Mouse (Mus musculus) kidney, adult 2 months (tissue): ENCODE measurements around the gene Rassf4. TPM values are rescaled to one million over a fixed set of nuclear protein-coding genes. Genes with fewer than 3 reads are reported as not detected.

ENCODE experiments used
- DNase-seq: peaks from one replicate; pipeline ENCODE4 v3.0.0; 2021
- H3K27ac ChIP-seq: fragments of 200-500 bp; 2 replicates; pipeline ENCODE4 v1.5.1; 2012; ENCODE audit warnings: low read depth, low read length, control low read depth, inconsistent platforms; ENCODE audit not compliant: insufficient read depth
- H3K27me3 ChIP-seq: fragments of 200-500 bp; replicated peaks from 2 replicates; pipeline ENCODE4 v1.6.1; 2012; ENCODE audit warnings: mild to moderate bottlenecking, moderate library complexity, low read length, inconsistent platforms; ENCODE audit not compliant: control insufficient read depth, insufficient read depth
- H3K36me3 ChIP-seq: fragments of 200-500 bp; 2 replicates; pipeline ENCODE4 v1.6.1; 2012; ENCODE audit warnings: mild to moderate bottlenecking, moderate library complexity, low read length, inconsistent platforms; ENCODE audit not compliant: control insufficient read depth, insufficient read depth
- H3K4me1 ChIP-seq: fragments of 200-500 bp; 2 replicates; pipeline ENCODE4 v1.6.1; 2011; ENCODE audit warnings: low read length; ENCODE audit not compliant: control insufficient read depth, insufficient read depth
- H3K4me3 ChIP-seq: fragments of 200-500 bp; 2 replicates; pipeline ENCODE4 v1.5.1; 2011; ENCODE audit warnings: mild to moderate bottlenecking, low read depth, low read length, control low read depth; ENCODE audit not compliant: insufficient read depth
- CTCF ChIP-seq: fragments of 200-500 bp; conservative IDR thresholded peaks from 2 replicates; pipeline ENCODE4 v1.5.1; 2011; ENCODE audit warnings: low read depth, mild to moderate bottlenecking, control low read depth, low read length, moderate library complexity, mixed read lengths; ENCODE audit not compliant: insufficient read depth, insufficient read length
- POLR2A ChIP-seq: fragments of 200-500 bp; IDR thresholded peaks from one replicate; pipeline ENCODE4 v1.6.1; 2011; ENCODE audit warnings: low read depth, low read length, control low read depth
- WGBS: fragments of 180-500 bp; shearing (Covaris S2); methylation state at CpG from one replicate; pipeline ENCODE4 v1.1.7; 2018; 5-methylcytosine and 5-hydroxymethylcytosine counted together
- polyA plus RNA-seq: library from polyadenylated mRNA; depleted of rRNA; stranded (reverse); fragments of >200 nt; gene quantifications from 2 replicates; pipeline ENCODE4 v1.2.3, GENCODE M21; 2012

The Rassf4 gene
- polyA plus RNA-seq, 1 experiment: 4.1 TPM

- Histone ChIP-seq H3K27ac (peak overlapping the region; percentile 95), H3K27me3 (no peaks in the 10 kb centered on the region), H3K36me3 (no peaks in the 10 kb centered on the region), H3K4me3 (no peak overlapping the region), H3K4me1 (peaks cover 3% of the 10 kb centered on the region; the same call in 1 of the 2 replicates)
- no peak for DNase-seq
- TF ChIP-seq POLR2A (no peak), CTCF (no peak)
- 84% methylated on average over 3 of the region's 3 CpGs for WGBS
These were observed 40.2 kb upstream of the Rassf4 start for GRCm38 (mm10) chr6:116713966-116714365.

- Histone ChIP-seq H3K4me3 (no peak overlapping the region), H3K36me3 (no peaks in the 10 kb centered on the region), H3K27me3 (no peaks in the 10 kb centered on the region), H3K27ac (peak overlapping the region; percentile 16), H3K4me1 (peaks cover 3% of the 10 kb centered on the region; the same call in 1 of the 2 replicates)
- DNase-seq: peak; percentile 52
- WGBS: 65% methylated on average over 3 of the region's 3 CpGs
- no peak for TF ChIP-seq POLR2A
- no peak for TF ChIP-seq CTCF
These were observed 38.8 kb upstream of the Rassf4 start for GRCm38 (mm10) chr6:116712503-116712902.

DNA sequence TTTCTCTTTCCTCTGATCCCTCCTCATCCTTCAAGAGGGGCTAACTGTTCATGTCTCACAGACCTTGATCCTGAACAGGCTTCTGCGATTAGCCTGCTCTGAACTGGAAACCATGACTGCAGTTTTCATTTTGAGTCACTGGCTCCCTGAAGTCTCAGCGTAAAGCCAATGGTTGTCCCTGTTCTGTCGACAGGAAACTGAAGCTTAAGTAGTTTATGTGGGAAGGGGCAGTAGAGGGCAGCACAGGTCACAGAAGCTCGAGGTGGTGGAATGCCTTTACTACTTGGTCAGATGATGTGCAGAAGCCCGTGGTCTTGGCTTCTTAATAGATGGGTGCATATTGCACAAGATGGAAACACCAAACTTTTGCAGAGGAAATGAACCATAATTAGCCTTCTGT lies 38.3 kb upstream of the Rassf4 start:
- WGBS: 15% methylated on average over 5 of the region's 5 CpGs
- Histone ChIP-seq H3K4me3 (no peak overlapping the region), H3K27me3 (no peaks in the 10 kb centered on the region), H3K27ac (peak overlapping the region; percentile 80), H3K4me1 (peaks cover 3% of the 10 kb centered on the region; the same call in 1 of the 2 replicates), H3K36me3 (no peaks in the 10 kb centered on the region)
- DNase-seq: peak; percentile 32
- TF ChIP-seq CTCF (0 out of 2 replicates have a peak, but pooled peaks have one; percentile 24), POLR2A (no peak)

- 77% methylated on average over 6 of the region's 6 CpGs for WGBS
- no peak for DNase-seq
- no peak overlapping the region for H3K27ac ChIP-seq
- H3K4me1 ChIP-seq: no peaks in the 10 kb centered on the region
- H3K4me3 ChIP-seq: no peak overlapping the region
- no peaks in the 10 kb centered on the region for H3K27me3 ChIP-seq
- no peaks in the 10 kb centered on the region for H3K36me3 ChIP-seq
- TF ChIP-seq POLR2A (no peak), CTCF (no peak)
These were observed 30.6 kb upstream of the Rassf4 start for GRCm38 (mm10) chr6:116704320-116704719.

DNA sequence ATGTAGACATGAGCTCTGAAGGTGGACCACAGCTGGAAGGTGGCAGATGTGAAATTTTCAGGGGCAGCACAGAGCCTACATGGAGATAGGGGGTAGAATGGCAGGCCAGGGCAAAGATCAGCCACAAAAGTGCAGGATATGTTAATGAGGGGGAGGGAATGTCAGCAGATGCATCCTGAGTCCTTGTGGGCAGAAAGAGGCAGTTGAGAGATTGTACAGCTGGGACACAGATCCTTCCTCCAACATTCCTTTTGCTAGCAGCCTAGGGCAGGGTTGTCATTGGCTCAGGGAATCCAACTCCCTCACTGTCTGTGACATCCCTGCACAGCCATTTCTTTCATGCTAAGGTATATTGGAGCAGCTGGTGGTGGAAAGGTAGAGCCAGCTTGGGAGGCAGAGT lies 27.1 kb upstream of the Rassf4 start:
- H3K27ac ChIP-seq: no peak overlapping the region
- H3K4me1 ChIP-seq: no peaks in the 10 kb centered on the region
- TF ChIP-seq CTCF (no peak), POLR2A (no peak)
- no peaks in the 10 kb centered on the region for H3K36me3 ChIP-seq
- H3K4me3 ChIP-seq: no peak overlapping the region
- DNase-seq: no peak
- no peaks in the 10 kb centered on the region for H3K27me3 ChIP-seq

GRCm38 (mm10) chr6:116697896-116698425 lies 24.2 kb upstream of the Rassf4 start:
- WGBS: 72% methylated on average over 4 of the region's 4 CpGs
- peak; percentile 81 for DNase-seq
- H3K4me1 ChIP-seq: no peaks in the 10 kb centered on the region
- TF ChIP-seq CTCF: no peak
- TF ChIP-seq POLR2A: no peak
- no peaks in the 10 kb centered on the region for H3K36me3 ChIP-seq
- H3K27me3 ChIP-seq: no peaks in the 10 kb centered on the region
- H3K4me3 ChIP-seq: no peak overlapping the region
- no peak overlapping the region for H3K27ac ChIP-seq

DNA sequence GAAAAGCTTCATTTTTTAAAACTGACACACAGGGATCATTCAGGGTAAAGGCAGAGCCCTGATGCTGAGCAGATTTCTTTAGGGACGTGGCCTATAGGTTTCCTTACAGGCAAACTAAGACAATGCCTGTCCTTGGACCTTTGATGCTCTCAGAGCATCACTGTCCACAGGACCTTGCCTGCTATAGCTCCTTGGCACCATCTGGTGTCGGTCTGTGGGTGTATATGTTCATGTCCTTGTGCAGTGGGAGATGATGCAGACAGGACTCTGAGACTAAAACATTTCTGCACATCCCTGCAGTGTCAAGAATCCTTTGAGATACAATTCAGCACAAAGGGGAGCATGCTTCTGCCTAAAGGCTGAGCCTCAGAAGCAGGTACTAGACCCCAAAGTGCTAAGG lies 23.7 kb upstream of the Rassf4 start:
- H3K27ac ChIP-seq: no peak overlapping the region
- no peaks in the 10 kb centered on the region for H3K36me3 ChIP-seq
- no peaks in the 10 kb centered on the region for H3K4me1 ChIP-seq
- H3K27me3 ChIP-seq: no peaks in the 10 kb centered on the region
- no peak overlapping the region for H3K4me3 ChIP-seq
- WGBS: 68% methylated on average over 2 of the region's 2 CpGs
- TF ChIP-seq CTCF: peak; percentile 61
- TF ChIP-seq POLR2A: no peak
- DNase-seq: no peak

GRCm38 (mm10) chr6:116694346-116694745 lies 20.6 kb upstream of the Rassf4 start:
- Histone ChIP-seq H3K27me3 (no peaks in the 10 kb centered on the region), H3K4me3 (no peak overlapping the region), H3K27ac (no peak overlapping the region), H3K4me1 (no peaks in the 10 kb centered on the region), H3K36me3 (no peaks in the 10 kb centered on the region)
- no peak for DNase-seq
- TF ChIP-seq POLR2A: no peak
- no peak for TF ChIP-seq CTCF
- WGBS: 82% methylated on average over 3 of the region's 3 CpGs
